Mouse (Mus musculus): Measurements from ENCODE around the gene Rnf26.
"Not testable (repeated sequence)": the region's sequence is repeated elsewhere in the genome, so short reads cannot be mapped to it uniquely, and the experiment has no call there.

Gene Rnf26

DNA sequence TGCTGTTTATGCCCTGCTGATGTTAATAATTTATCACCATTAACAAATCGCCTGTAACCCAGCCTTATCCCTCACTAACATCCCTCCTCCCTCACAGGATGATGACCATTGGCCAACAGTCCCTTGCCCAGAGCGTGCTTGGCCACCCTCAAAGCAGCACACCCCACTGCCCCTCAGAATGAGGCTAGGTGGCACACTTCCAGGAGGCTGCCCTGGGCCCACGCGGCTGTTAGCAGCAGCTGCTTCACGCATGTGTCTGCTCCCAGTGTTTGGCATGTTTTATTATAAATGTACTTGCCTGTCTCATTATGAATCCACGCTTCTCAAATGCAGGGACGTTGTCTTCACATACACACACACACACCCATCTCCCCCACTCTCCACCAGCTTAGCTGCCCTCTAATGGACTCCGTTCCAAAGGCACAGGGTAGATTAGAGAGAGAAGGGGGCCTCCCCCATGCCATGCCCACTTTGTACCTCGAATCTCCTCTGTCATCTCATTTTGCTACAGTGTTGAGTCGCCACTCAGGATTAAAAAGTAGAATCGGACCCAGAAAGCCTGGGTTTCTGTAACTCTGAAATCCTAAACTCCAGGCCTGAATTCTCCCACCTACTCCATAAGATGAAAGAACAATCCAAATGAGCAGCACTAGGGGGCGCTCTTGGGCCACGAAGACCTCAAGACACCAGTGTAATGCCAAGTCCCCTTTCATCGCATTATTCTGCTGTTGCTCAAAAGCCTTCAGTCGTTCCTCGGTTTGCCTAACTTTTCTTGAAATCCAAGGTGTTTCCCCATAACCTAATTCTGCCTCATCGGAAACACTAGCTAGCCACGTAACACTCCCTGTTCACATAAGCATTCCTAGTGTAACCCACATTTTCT lies 12.5 kb upstream of the Rnf26 start:
- peak; percentile 85 for DNase-seq (ENCODE audit: low read depth, low spot score)

DNA sequence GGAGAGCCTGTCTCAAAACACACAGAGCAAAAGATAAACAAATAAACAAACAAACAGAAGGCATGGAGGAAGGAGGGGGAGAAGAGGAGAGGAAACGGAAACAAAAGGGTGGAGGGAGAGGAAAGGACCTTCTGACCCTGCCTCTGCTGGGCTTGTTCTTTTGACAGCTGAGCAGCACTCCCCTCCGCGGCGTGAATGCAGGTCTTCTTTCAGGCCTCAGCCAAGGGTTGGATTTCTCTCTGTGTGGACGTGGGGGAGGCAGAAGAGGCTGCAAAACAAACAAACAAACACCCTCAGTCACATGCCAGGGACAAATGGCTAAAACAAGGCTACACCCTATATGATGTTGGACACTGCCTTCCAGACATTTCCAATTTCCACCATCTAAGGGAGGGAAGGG lies 11.7 kb upstream of the Rnf26 start:
- no peak for DNase-seq (ENCODE audit: low read depth, low spot score)

DNA sequence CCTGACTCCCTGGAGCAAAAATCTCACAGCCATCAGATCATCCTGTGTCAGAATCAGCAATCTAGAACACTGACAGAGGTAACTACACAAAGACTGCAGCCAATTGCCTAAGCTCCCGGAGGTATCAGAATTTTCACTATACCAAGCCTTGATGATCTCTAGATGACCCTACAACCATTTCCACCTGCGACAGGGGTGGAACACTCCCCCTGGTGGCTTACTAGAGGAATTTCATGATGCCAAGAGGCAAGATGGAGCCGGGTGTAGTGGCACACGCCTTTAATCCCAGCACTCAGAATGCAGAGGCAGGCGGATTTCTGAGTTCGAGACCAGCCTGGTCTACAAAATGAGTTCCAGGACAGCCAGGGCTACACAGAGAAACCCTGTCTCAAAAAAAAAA lies 11.0 kb upstream of the Rnf26 start:
- no peak for DNase-seq (ENCODE audit: low read depth, low spot score)

DNA sequence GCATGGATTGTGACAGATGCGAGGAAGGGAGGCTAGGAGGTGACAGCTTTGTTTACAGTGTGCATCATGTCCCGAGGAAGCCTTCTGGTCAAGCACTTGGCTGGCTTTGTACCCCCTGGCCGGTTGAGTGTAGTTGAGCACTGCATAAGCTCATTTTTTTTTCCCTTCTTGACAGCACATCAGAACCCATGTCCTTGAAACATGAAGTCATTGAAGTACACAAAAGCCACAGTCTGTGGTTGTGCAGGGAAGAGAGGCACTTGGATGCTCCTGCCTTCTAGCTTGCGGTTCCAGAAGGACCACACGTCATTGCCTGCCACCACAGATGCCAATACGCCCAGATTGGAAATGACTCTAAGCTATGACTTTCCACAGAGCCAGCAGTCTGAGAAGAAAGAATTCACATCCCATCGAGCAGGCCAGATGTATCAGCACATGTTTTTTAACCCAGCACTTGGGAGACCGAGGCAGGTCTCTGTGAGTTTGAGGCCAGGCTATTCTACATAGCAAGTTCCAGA lies 6.7 kb upstream of the Rnf26 start:
- DNase-seq (ENCODE audit: low read depth, low spot score), result no peak

DNA sequence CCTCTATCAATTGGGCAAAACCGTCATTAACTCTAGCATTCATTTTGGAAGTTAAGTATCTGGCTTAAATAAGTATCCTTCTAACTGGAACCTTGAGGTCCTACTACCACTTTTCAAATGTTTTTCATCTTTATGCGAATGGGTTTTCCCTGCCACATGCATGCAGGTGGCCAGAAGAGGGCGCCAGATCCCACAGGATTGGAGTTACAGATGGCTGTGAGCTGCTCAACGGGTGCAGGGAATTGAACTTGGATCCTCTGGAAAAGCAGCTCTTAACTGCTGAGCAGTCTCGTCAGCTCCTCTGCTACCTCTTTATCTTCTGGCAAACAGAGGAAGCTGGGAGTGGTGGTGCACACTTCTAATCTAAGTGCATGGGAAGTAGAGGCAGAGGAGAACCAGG lies 5.7 kb upstream of the Rnf26 start:
- no peak for DNase-seq (ENCODE audit: low read depth, low spot score)

DNA sequence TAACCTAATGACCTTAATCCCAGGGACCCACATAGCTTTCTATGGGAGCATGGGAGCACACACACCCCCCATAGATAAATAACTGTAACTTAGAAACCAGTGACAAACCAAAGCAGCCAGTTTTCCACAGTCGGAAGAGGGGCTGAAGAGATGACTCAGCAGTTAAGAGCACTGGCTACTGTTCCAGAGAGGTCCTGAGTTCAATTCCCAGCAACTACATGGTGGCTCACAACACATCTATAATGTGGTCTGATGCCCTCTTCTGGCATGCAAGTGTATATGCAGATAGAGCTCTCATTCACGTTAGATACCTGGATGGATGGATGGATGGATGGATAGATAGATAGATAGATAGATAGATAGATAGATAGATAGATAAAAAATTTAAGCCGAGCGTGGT lies 2.9 kb upstream of the Rnf26 start:
- no peak for DNase-seq (ENCODE audit: low read depth, low spot score)

DNA sequence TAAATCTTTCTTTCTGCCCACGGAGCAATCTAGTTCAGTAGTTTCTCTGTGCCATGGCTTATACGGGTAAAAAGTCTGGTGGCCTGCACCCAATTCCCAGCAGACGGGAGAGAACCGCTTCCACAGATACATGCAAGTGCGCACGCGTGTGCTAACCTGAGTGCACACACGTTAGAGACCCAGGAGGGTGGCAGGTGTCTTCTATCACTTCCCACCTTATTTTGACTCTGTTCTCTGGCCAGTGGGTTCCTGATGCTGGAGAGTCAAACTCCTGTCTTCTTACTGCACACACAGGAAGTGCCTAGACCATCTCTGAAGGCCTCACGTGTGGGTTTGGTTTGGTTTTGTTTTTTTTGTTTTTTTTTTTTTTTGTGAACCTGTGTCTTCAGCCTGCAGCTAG lies 2.3 kb upstream of the Rnf26 start:
- no peak for DNase-seq (ENCODE audit: low read depth, low spot score)

DNA sequence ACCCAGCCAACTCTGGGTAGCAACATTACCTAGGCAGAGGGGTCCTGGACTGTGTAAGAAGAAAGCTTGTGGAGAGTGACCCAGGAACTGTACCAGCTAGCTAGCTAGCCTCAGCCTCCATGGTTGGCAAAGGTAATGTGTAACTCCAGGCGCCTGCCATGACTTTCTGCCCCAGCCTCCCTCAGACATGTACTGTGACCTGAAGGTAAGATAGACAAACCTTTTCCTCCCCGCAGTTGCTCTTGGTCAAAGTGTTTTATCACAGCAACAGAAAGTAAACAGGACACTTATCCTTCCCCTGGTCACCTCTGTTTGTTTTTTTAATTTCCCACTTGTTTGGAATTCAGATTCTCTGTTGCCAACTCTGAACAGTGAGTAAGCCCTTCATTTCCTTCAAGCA lies 1.1 kb upstream of the Rnf26 start:
- no peak for DNase-seq (ENCODE audit: low read depth, low spot score)

DNA sequence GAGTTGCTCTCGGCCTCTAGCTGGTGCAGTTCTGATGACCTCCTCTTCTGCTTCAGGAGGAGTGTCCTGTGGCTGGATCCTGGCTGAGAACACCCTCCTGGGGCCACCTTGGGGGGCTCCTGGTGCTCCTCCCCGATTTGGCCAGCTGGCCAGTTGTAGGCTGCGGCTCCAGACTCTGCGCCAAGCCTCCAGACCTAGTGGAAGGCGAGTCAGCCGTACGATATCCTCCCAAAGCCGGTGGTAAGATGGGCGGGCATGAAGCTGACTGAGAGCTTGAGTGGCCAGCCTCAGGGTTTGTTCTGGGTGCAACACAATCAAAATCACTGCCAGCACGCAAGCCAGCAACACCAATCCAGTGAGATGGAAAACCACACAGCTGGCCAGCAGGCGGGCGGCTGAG lies 1.4 kb downstream of the Rnf26 start:
- not testable (repeated sequence) for DNase-seq (ENCODE audit: low read depth, low spot score)

DNA sequence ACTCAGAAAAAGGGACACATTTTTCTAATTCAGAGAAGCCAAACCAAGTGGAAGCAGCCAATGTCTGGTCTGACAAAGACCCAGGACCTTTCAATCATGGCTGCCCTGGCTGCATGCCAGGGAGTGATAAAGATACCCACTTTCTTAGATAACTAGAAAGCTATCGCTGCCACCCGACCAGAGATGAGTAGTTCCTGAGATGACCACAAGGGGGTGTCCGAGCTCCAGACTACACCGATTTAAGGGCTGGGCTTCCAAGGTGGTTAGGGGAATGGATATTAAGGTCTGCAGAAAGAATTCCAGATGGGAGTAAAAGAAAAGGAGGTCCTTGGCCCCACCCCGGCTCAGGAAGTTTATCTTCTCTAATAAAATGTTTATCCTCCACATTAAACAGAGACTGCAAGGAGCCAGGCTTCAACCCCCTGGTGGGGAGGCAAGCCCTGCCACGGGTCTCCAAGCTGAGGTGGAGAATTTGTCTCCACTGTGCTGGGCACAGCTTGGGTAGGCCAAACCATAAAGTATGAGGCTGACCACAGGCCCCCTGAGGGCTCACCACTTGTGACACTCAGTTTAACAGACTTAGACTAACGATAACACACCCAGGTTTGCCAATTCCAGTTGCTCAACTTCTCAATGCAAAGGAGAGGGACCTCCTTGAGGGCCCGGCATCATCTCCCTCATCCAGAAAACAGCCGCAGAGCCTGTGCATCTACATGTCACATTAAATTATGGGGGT lies 3.8 kb downstream of the Rnf26 start:
- DNase-seq (ENCODE audit: low read depth, low spot score), result no peak

DNA sequence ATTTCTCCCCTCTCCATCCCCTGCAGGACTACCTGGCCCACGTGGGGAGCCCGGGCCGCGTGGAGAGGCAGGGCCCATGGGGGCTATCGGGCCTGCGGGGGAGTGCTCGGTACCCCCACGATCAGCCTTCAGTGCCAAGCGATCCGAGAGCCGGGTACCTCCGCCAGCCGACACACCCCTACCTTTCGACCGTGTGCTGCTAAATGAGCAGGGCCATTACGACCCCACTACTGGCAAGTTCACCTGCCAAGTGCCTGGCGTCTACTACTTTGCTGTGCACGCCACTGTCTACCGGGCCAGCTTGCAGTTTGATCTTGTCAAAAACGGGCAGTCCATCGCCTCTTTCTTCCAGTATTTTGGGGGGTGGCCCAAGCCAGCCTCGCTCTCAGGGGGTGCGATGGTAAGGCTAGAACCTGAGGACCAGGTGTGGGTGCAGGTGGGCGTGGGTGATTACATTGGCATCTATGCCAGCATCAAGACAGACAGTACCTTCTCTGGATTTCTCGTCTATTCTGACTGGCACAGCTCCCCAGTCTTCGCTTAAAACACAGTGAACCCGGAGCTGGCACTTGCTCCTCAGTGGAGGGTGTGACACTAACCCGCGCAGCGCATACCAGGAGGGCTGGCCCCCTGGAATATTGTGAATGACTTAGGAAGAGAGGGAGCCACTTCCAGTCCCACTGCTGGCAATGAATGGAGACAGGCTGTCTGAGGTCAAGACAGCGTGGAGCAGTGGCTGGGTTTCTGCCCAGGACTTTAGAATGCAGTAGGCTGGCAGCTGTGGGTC lies 4.9 kb downstream of the Rnf26 start:
- no peak for DNase-seq (ENCODE audit: low read depth, low spot score)

DNA sequence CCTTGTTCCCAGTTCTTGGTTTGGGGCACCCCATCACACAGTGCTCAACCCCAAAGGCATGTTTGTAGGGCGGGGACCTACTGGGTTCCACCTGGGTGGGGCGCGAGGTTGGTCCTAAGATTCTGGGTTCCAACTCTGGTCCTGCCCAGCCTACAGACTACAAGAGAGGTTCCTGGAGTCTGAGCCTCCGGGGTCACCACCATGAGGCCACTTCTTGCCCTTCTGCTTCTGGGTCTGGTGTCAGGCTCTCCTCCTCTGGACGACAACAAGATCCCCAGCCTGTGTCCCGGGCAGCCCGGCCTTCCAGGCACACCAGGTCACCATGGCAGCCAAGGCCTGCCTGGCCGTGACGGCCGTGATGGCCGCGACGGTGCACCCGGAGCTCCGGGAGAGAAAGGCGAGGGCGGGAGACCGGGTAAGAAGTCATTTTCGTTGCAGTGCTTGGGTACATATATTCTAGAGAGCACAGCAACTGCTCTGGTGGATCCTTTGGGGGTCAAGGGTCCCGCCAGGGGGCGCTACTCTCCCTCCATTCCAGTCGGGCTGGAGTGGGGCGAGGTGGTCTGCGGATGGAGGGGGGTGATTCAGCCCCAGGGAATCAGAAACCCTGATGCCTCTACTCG lies 5.6 kb downstream of the Rnf26 start:
- no peak for DNase-seq (ENCODE audit: low read depth, low spot score)

DNA sequence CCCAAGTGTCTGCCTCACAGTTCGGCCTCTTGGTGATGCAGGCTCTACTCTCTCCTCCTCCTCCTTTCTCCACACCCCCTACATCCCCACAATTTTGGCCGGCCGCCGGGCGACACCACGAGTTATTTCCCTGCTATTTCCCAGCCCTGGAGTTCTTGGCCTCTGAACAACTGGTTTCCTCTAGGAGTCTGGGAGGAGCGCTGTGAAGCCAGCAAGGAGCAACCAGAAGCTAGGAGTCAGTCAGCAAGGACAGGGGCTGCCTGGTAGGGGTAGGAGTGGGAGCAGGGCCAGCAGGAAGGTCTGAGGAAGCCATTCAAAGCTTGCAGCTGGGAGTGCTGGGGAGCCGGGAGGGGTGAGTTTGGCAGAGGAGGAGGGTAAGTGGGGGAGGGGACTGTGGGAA lies 6.2 kb downstream of the Rnf26 start, which contains the start of gene C1qtnf5:
Gene C1qtnf5 (plus strand): TSS at position 136 of the 400 bp plus-strand sequence.
- peak; percentile 83 for DNase-seq (ENCODE audit: low read depth, low spot score)

DNA sequence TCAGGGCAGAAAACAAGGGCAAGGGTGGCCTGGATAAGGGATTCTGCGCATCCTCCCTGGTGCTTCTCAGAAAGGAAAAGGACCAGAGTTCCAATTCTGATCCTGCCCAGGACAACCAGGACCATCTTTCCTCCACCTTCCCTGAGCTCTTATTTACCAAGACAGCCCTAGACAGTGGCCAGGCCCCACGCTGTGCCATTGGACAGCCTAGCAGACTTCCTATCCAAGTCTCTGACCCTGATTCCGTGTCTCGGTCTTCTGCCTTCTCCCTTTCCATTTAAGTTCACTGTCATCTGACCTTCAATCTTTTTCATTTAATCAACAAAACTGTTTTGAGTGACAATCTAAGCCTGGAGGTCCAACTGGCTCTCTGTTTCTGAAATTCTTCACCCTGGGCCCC lies 6.7 kb downstream of the Rnf26 start:
- no peak for DNase-seq (ENCODE audit: low read depth, low spot score)

DNA sequence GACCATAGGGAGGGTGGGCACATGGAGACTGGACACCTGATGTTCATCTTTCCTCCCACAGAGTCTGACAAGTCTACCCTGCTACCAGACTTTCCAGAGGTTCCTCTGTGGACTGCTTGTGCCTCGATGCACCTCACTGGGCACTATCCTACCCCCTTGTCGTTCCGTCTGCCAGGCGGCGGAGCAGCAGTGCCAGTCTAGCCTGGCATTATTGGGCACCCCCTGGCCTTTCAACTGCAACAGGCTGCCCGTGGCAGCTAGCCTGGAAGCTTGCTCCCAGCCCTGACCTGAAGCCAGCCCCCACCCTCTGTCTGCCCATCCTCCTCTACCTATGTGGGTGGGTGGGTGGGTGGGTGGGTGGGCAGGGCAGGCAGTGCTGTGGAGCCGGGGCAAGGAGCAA lies 7.1 kb downstream of the Rnf26 start:
- DNase-seq (ENCODE audit: low read depth, low spot score), result no peak

DNA sequence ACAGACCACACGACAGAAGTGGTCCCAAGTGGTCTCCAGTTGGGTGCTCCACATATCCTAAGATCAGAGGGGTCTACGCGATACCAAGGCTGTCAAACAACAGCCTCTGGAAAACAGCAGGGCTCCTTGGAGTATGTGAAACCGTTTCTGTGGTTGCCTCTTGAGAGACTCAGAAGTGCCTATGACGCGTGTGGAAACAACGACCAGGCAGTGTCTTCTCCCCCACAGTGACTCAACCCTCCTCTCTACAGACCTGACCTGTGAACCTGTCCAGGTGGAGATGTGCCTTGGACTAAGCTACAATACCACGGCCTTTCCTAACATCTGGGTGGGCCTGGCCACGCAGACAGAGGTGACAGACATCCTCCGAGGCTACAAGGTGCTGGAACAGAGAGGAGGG lies 7.5 kb downstream of the Rnf26 start:
- DNase-seq (ENCODE audit: low read depth, low spot score), result no peak

DNA sequence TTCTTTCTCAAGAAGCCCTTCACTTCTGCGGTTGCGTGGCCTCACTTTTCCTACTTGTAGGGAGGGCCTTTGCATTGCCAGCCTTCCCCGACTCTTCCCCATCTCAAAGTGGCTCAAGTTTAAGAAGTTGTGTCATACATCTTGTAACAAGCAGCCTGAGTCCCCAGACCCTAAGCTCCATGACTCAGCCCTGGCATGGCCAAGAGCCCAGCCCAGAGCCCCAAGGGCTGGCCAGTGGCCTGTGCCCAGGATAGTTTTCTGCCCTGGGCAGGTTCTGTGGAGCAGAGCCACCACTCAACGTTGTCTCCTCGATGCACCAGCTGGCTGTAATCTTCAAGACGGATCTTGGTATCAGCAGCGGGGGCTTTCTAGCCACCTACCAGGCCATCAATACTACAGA lies 8.4 kb downstream of the Rnf26 start:
- no peak for DNase-seq (ENCODE audit: low read depth, low spot score)

DNA sequence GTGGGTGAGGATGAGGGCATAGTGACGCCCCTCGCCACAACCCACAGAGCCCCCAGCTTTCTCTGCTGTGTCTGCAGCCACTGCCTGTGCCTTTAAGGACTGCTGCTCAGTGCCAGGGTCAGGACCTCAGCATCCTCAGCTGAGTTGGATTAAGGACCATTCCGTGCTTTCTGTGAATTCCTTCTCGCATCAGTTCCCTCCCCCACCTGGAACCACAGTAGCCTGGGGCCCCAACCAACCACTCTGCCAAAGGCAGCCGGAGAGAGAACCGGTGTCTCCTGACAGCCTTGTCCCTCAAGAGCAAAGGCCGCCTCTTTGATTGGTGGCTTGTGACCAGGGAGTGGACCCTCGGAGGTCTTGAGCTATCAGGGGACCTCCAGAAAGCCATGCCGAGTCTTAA lies 11.8 kb downstream of the Rnf26 start, which contains the start of gene Mfrp:
Gene Mfrp (plus strand): TSS at position 240 of the 400 bp plus-strand sequence.
- no peak for DNase-seq (ENCODE audit: low read depth, low spot score)

DNA sequence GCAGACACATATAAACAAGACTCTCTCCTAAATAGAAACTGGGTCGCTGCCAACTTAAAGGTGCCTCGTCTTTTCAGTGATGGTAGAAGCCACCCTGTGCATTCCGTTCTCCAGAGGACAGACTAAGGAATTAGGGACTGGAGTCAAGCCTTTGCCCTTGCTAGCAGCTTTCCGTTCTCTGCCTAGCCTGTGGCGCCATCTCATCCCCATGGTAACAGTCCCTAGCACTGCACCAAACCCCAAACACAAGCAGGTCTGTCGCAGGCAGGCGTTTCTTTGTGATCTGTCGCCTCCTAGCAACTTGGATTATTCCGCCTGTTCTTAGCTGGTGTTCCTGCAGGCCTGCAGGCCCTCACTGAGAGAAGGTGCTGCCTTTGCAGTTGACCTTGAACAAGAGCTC lies 16.8 kb downstream of the Rnf26 start:
- peak; percentile 65 for DNase-seq (ENCODE audit: low read depth, low spot score)

DNA sequence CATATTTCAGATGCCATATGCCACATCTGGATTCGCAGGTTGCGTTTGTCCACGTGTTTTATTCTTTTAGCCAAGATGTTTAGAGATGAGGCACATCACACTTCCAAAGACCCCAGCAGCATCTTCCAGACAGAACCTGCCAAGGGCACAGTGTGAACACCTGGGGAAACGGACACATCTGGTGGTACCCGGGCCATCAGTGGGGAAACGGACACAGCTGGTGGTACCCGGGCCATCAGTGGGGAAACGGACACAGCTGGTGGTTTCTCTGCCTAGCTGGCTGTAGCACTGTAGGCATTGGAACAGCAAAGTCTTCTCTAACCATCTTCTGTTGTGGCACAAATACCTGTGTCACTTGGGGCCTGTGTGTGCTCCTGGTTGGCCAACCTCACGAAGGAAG lies 17.5 kb downstream of the Rnf26 start:
- DNase-seq (ENCODE audit: low read depth, low spot score), result no peak

DNA sequence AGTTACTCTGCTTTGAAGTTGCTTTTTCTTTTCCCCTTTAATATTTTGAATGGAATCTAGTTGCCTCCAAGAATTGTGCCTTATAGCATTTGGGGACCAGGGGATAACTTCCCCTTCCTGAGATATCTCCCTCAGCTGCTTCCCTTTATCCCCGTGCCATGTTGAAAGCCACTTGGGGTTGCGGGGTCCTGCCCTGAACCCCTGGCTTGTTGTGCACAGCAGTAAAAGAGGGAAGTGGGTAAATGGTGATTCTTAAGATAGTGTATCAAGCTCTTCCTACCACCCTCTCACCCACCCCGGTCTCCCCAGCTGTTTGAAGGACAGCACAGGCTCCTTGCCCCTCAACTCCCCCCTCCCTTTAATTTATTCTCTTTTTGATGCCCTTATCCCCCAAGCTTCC lies 18.6 kb downstream of the Rnf26 start:
- DNase-seq (ENCODE audit: low read depth, low spot score), result no peak
